Mouse (Mus musculus): ENCODE measurements around the gene Ucma. TPM values are rescaled to one million over a fixed set of nuclear protein-coding genes. Genes with fewer than 3 reads are reported as not detected.

Ucma gene
- polyA plus RNA-seq, 1 experiment, result 2.8 TPM

- no peak overlapping the region for H3K27ac ChIP-seq (ENCODE audit: control insufficient read depth, insufficient read depth, low read depth, low read length, poor library complexity)
- WGBS, result 5% methylated on average over 8 of the region's 8 CpGs
- H3K4me1 ChIP-seq (ENCODE audit: control insufficient read depth, insufficient read depth, low read length), result no peaks in the 10 kb centered on the region; the same call in 1 of the 2 replicates
- peak overlapping the region; percentile 84 for H3K4me3 ChIP-seq (replicated peaks; ENCODE audit: control insufficient read depth, low read depth, low read length)
- no peak for TF ChIP-seq POLR2A (IDR thresholded peaks at IDR 0.05; ENCODE audit: borderline replicate concordance, control insufficient read depth, low read depth, low read length)
These were observed 36.1 kb downstream of the Ucma start for GRCm38 (mm10) chr2:5011898-5012490.

- Histone ChIP-seq H3K4me1 (ENCODE audit: control insufficient read depth, insufficient read depth, low read length) (no peaks in the 10 kb centered on the region; the same call in 1 of the 2 replicates), H3K4me3 (replicated peaks; ENCODE audit: control insufficient read depth, low read depth, low read length) (peak within 1 kb of the TSS; percentile 84), H3K27ac (ENCODE audit: control insufficient read depth, insufficient read depth, low read depth, low read length, poor library complexity) (peak within 1 kb of the TSS; percentile 35; the same call in 1 of the 2 replicates)
- 1% methylated on average over 32 of the region's 32 CpGs for WGBS
- TF ChIP-seq POLR2A (IDR thresholded peaks at IDR 0.05; ENCODE audit: borderline replicate concordance, control insufficient read depth, low read depth, low read length) (peak; percentile 54; the same call in 1 of the 2 replicates), CTCF (IDR thresholded peaks at IDR 0.05; ENCODE audit: control insufficient read depth, insufficient read depth, low read length) (no peak)
These were observed 36.8 kb downstream of the Ucma start, which contains the start of gene Mcm10 for GRCm38 (mm10) chr2:5012491-5013324. Gene Mcm10 (minus strand): TSS chr2:5012791.

GRCm38 (mm10) chr2:5014616-5015015, 38.7 kb downstream of the Ucma start:
- no peaks in the 10 kb centered on the region; the same call in 1 of the 2 replicates for H3K4me1 ChIP-seq (ENCODE audit: control insufficient read depth, insufficient read depth, low read length)

GRCm38 (mm10) chr2:5015527-5015926, 39.6 kb downstream of the Ucma start:
- Histone ChIP-seq H3K4me1 (ENCODE audit: control insufficient read depth, insufficient read depth, low read length) (no peaks in the 10 kb centered on the region; the same call in 1 of the 2 replicates), H3K27ac (ENCODE audit: control insufficient read depth, insufficient read depth, low read depth, low read length, poor library complexity) (no peak overlapping the region), H3K4me3 (replicated peaks; ENCODE audit: control insufficient read depth, low read depth, low read length) (no peak overlapping the region)
- TF ChIP-seq POLR2A (IDR thresholded peaks at IDR 0.05; ENCODE audit: borderline replicate concordance, control insufficient read depth, low read depth, low read length), result no peak
- TF ChIP-seq CTCF (IDR thresholded peaks at IDR 0.05; ENCODE audit: control insufficient read depth, insufficient read depth, low read length), result no peak
- 90% methylated on average over 6 of the region's 6 CpGs for WGBS

More at GRCm38 (mm10) chr2:5014616-5015015, 38.7 kb downstream of the Ucma start:
- Histone ChIP-seq H3K4me3 (replicated peaks; ENCODE audit: control insufficient read depth, low read depth, low read length) (no peak overlapping the region), H3K27ac (ENCODE audit: control insufficient read depth, insufficient read depth, low read depth, low read length, poor library complexity) (no peak overlapping the region)
- TF ChIP-seq POLR2A (IDR thresholded peaks at IDR 0.05; ENCODE audit: borderline replicate concordance, control insufficient read depth, low read depth, low read length) (no peak), CTCF (IDR thresholded peaks at IDR 0.05; ENCODE audit: control insufficient read depth, insufficient read depth, low read length) (no peak)
- WGBS, result 58% methylated on average over 7 of the region's 7 CpGs

GRCm38 (mm10) chr2:5016922-5017321, 41.0 kb downstream of the Ucma start:
- WGBS, result 91% methylated on average over 7 of the region's 7 CpGs
- H3K4me1 ChIP-seq (ENCODE audit: control insufficient read depth, insufficient read depth, low read length), result no peaks in the 10 kb centered on the region; the same call in 1 of the 2 replicates
- no peak overlapping the region for H3K27ac ChIP-seq (ENCODE audit: control insufficient read depth, insufficient read depth, low read depth, low read length, poor library complexity)
- no peak overlapping the region for H3K4me3 ChIP-seq (replicated peaks; ENCODE audit: control insufficient read depth, low read depth, low read length)
- TF ChIP-seq CTCF (IDR thresholded peaks at IDR 0.05; ENCODE audit: control insufficient read depth, insufficient read depth, low read length) (no peak), POLR2A (IDR thresholded peaks at IDR 0.05; ENCODE audit: borderline replicate concordance, control insufficient read depth, low read depth, low read length) (no peak)

GRCm38 (mm10) chr2:5019708-5020107, 43.8 kb downstream of the Ucma start:
- no peak overlapping the region for H3K4me3 ChIP-seq (replicated peaks; ENCODE audit: control insufficient read depth, low read depth, low read length)
- no peaks in the 10 kb centered on the region for H3K4me1 ChIP-seq (ENCODE audit: control insufficient read depth, insufficient read depth, low read length)
- no peak overlapping the region for H3K27ac ChIP-seq (ENCODE audit: control insufficient read depth, insufficient read depth, low read depth, low read length, poor library complexity)
- TF ChIP-seq POLR2A (IDR thresholded peaks at IDR 0.05; ENCODE audit: borderline replicate concordance, control insufficient read depth, low read depth, low read length) (no peak), CTCF (IDR thresholded peaks at IDR 0.05; ENCODE audit: control insufficient read depth, insufficient read depth, low read length) (no peak)
- WGBS, result 76% methylated on average over 1 of the region's 1 CpGs

GRCm38 (mm10) chr2:5023275-5023674, 47.4 kb downstream of the Ucma start:
- Histone ChIP-seq H3K4me1 (ENCODE audit: control insufficient read depth, insufficient read depth, low read length) (no peaks in the 10 kb centered on the region), H3K27ac (ENCODE audit: control insufficient read depth, insufficient read depth, low read depth, low read length, poor library complexity) (no peak overlapping the region), H3K4me3 (replicated peaks; ENCODE audit: control insufficient read depth, low read depth, low read length) (no peak overlapping the region)
- no peak for TF ChIP-seq POLR2A (IDR thresholded peaks at IDR 0.05; ENCODE audit: borderline replicate concordance, control insufficient read depth, low read depth, low read length)
- no peak for TF ChIP-seq CTCF (IDR thresholded peaks at IDR 0.05; ENCODE audit: control insufficient read depth, insufficient read depth, low read length)
- WGBS, result 63% methylated on average over 2 of the region's 2 CpGs

- Histone ChIP-seq H3K4me1 (ENCODE audit: control insufficient read depth, insufficient read depth, low read length) (no peaks in the 10 kb centered on the region), H3K27ac (ENCODE audit: control insufficient read depth, insufficient read depth, low read depth, low read length, poor library complexity) (no peak overlapping the region), H3K4me3 (replicated peaks; ENCODE audit: control insufficient read depth, low read depth, low read length) (no peak overlapping the region)
- no peak for TF ChIP-seq POLR2A (IDR thresholded peaks at IDR 0.05; ENCODE audit: borderline replicate concordance, control insufficient read depth, low read depth, low read length)
- no peak for TF ChIP-seq CTCF (IDR thresholded peaks at IDR 0.05; ENCODE audit: control insufficient read depth, insufficient read depth, low read length)
- 90% methylated on average over 14 of the region's 14 CpGs for whole genome bisulfite sequencing
These were observed 47.9 kb downstream of the Ucma start for GRCm38 (mm10) chr2:5023699-5024399.

All from bone marrow, adult 2 months (tissue).